Mouse (Mus musculus): ENCODE results near the gene T2. TPM values are rescaled to one million over a fixed set of nuclear protein-coding genes. Genes with fewer than 3 reads are reported as not detected.

T2 gene
- polyA plus RNA-seq, 1 experiment, result not detected

GRCm38 (mm10) chr17:8432179-8432800, 76.5 kb downstream of the T2 start:
- H3K27me3 ChIP-seq (replicated peaks), result peaks cover 94% of the 10 kb centered on the region
- TF ChIP-seq FLI1 (IDR thresholded peaks at IDR 0.05; ENCODE audit: low read length) (no peak), GATA1 (IDR thresholded peaks at IDR 0.05; ENCODE audit: borderline replicate concordance, low read length) (no peak)

DNA sequence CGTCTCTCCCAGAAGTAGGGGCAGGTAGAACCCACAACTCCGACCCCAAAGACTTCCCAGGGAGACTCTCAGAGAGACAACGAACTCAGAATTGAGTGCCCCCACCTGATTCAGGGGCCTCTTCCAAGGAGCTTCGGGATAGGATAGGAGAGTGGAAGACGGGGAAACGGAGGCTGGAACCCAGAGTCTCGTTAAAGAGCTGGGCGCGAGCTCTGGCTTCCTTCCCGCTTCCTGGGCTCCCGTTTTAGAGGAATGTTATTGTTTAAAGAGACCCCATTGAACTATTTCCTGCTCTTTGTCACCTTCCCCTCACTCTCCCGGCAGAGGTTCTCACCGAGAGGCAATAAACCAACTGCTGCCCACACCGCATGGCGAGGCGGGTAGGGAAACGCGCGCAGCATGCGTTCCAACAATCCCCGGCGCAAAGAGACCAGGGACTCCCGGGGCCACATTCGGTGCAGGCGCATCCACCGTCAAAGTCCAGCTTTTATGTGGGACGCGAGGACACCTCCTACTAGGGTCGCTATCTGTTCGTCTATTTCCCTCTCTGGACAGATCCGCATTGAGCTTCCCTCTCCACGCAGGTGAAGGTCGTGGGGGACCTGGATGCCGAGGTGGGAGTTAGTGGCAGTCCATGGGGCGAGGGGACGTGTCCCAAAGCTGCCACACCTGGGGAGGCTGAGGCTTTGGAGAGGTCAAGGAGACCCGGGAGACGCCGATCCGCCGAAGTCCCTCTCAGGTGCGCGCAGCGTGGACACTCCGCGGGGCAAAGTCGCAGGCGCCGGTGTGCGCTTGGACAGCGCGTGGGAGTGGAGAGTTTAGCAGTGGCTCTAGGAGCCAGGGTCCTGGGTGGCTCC, 77.6 kb downstream of the T2 start:
- H3K4me1 ChIP-seq, result peaks cover 18% of the 10 kb centered on the region; the same call in 1 of the 2 replicates
- H3K4me3 ChIP-seq (replicated peaks), result no peak overlapping the region
- peaks cover 96% of the 10 kb centered on the region for H3K27me3 ChIP-seq (replicated peaks)
- TF ChIP-seq FLI1 (IDR thresholded peaks at IDR 0.05; ENCODE audit: low read length) (no peak), GATA1 (IDR thresholded peaks at IDR 0.05; ENCODE audit: borderline replicate concordance, low read length) (no peak)
- H3K9me3 ChIP-seq, result no peaks in the 10 kb centered on the region
- H3K36me3 ChIP-seq (replicated peaks; ENCODE audit: low read length), result no peaks in the 10 kb centered on the region

More at GRCm38 (mm10) chr17:8432179-8432800, 76.5 kb downstream of the T2 start:
- H3K36me3 ChIP-seq (replicated peaks; ENCODE audit: low read length), result no peaks in the 10 kb centered on the region
- no peaks in the 10 kb centered on the region for H3K9me3 ChIP-seq
- peaks cover 18% of the 10 kb centered on the region; the same call in 1 of the 2 replicates for H3K4me1 ChIP-seq
- no peak overlapping the region for H3K4me3 ChIP-seq (replicated peaks)

- peaks cover 95% of the 10 kb centered on the region for H3K27me3 ChIP-seq (replicated peaks)
- H3K4me3 ChIP-seq (replicated peaks), result no peak within 1 kb of the TSS
- peaks cover 18% of the 10 kb centered on the region; the same call in 1 of the 2 replicates for H3K4me1 ChIP-seq
- no peaks in the 10 kb centered on the region for H3K36me3 ChIP-seq (replicated peaks; ENCODE audit: low read length)
- H3K9me3 ChIP-seq, result no peaks in the 10 kb centered on the region
- TF ChIP-seq FLI1 (IDR thresholded peaks at IDR 0.05; ENCODE audit: low read length) (no peak), GATA1 (IDR thresholded peaks at IDR 0.05; ENCODE audit: borderline replicate concordance, low read length) (no peak)
Observed at GRCm38 (mm10) chr17:8433978-8434960, 78.5 kb downstream of the T2 start, which contains the start of gene T. TSS of gene T (plus strand) at chr17:8434423.

DNA sequence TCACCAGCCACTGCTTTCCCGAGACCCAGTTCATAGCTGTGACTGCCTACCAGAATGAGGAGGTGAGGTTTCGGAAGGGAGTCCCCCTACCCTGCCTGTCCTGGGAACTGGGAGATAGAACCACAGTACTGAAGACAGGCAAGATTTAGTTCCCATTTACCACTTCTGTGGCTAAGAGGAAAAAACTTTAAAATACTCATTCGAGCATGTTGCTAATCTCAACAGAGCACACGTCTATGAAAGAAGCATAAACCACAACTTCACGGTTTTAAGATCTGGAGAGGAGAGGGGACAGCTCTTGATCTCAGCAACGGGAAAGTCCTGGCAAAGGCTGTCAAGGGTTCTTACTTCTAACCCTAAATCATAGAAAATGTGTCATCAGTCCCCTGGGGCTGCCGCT, 80.4 kb downstream of the T2 start:
- H3K36me3 ChIP-seq (replicated peaks; ENCODE audit: low read length), result no peaks in the 10 kb centered on the region
- TF ChIP-seq FLI1 (IDR thresholded peaks at IDR 0.05; ENCODE audit: low read length) (no peak), GATA1 (IDR thresholded peaks at IDR 0.05; ENCODE audit: borderline replicate concordance, low read length) (no peak)
- H3K4me1 ChIP-seq, result peaks cover 18% of the 10 kb centered on the region; the same call in 1 of the 2 replicates
- H3K27me3 ChIP-seq (replicated peaks), result peaks cover 90% of the 10 kb centered on the region
- H3K9me3 ChIP-seq, result no peaks in the 10 kb centered on the region
- H3K4me3 ChIP-seq (replicated peaks), result no peak overlapping the region

DNA sequence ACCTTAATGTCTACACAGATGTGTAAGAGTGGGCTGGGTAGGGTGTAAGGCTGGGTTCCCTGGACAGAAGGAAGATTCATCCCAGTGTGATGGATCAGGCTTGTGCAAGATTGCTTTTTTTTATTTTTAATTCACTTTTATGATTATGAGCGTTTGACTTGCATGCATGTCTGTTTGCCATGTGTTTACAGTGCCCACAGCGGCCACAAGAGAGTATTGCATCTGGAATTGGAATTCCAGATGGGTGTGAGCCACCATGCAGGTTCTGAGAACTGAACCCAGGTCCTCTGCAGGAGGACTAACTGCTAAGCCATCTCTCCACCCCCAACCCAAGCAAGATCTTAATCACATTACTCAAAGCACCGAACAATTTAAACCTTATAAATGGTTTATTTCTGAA, 88.3 kb downstream of the T2 start:
- Histone ChIP-seq H3K4me3 (replicated peaks) (no peak overlapping the region), H3K36me3 (replicated peaks; ENCODE audit: low read length) (no peaks in the 10 kb centered on the region), H3K4me1 (peaks cover 8% of the 10 kb centered on the region), H3K9me3 (no peaks in the 10 kb centered on the region), H3K27me3 (replicated peaks) (peaks cover 32% of the 10 kb centered on the region)
- TF ChIP-seq GATA1 (IDR thresholded peaks at IDR 0.05; ENCODE audit: borderline replicate concordance, low read length), result no peak
- no peak for TF ChIP-seq FLI1 (IDR thresholded peaks at IDR 0.05; ENCODE audit: low read length)

- no peak for TF ChIP-seq GATA1 (IDR thresholded peaks at IDR 0.05; ENCODE audit: borderline replicate concordance, low read length)
- no peak for TF ChIP-seq FLI1 (IDR thresholded peaks at IDR 0.05; ENCODE audit: low read length)
- H3K9me3 ChIP-seq, result no peaks in the 10 kb centered on the region
- H3K4me3 ChIP-seq (replicated peaks), result no peak overlapping the region
- H3K4me1 ChIP-seq, result peaks cover 29% of the 10 kb centered on the region
- H3K36me3 ChIP-seq (replicated peaks; ENCODE audit: low read length), result no peaks in the 10 kb centered on the region
- H3K27me3 ChIP-seq (replicated peaks), result peaks cover 7% of the 10 kb centered on the region
Observed at GRCm38 (mm10) chr17:8447676-8448192, 91.9 kb downstream of the T2 start.

DNA sequence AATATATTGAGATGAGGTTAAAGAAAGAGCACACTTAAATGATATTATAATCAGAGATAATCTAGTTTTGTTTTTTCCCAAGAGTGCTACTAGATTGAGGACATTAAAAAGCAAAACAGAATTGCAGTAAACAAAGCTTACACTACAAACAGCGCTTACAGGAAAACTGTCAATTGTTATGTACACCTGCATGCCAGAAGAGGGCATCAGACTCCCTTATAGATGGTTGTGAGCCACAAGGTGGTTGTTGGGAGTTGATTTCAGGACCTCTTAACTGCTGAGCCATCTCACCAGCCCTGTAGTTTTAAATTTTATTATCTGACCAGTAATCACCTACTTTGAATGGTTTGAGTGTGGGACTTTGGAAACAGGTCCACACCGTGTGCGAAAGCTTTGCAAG, 92.5 kb downstream of the T2 start:
- Histone ChIP-seq H3K4me1 (peaks cover 35% of the 10 kb centered on the region), H3K9me3 (no peaks in the 10 kb centered on the region), H3K36me3 (replicated peaks; ENCODE audit: low read length) (no peaks in the 10 kb centered on the region), H3K4me3 (replicated peaks) (no peak overlapping the region), H3K27me3 (replicated peaks) (peaks cover 3% of the 10 kb centered on the region)
- TF ChIP-seq GATA1 (IDR thresholded peaks at IDR 0.05; ENCODE audit: borderline replicate concordance, low read length) (no peak), FLI1 (IDR thresholded peaks at IDR 0.05; ENCODE audit: low read length) (no peak)

GRCm38 (mm10) chr17:8455196-8455595, 99.4 kb downstream of the T2 start:
- Histone ChIP-seq H3K4me3 (replicated peaks) (peak overlapping the region; percentile 82), H3K4me1 (peaks cover 83% of the 10 kb centered on the region), H3K27me3 (replicated peaks) (no peaks in the 10 kb centered on the region), H3K36me3 (replicated peaks; ENCODE audit: low read length) (no peaks in the 10 kb centered on the region), H3K9me3 (no peaks in the 10 kb centered on the region)
- TF ChIP-seq FLI1 (IDR thresholded peaks at IDR 0.05; ENCODE audit: low read length), result no peak
- TF ChIP-seq GATA1 (IDR thresholded peaks at IDR 0.05; ENCODE audit: borderline replicate concordance, low read length), result no peak

DNA sequence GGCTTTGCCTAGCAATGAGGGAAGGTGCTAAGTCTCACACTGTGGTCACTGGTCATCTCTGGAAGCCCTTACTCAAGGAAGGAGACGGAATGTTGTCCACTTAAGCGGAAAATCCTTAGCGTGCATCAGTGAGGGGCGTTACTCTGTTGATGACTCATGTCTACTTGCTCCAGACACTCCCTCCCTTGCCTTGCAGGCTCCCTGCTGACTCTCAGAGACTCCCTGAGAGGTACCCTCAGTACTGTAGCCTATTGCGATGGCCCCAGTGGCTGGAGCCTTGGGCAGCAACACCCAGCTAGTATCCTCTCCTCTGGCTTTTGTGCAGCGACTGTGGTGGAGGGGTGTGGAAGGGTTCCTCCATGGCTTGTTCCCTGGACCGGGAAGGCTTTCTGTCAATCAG, 99.8 kb downstream of the T2 start:
- no peaks in the 10 kb centered on the region for H3K36me3 ChIP-seq (replicated peaks; ENCODE audit: low read length)
- no peaks in the 10 kb centered on the region for H3K9me3 ChIP-seq
- H3K27me3 ChIP-seq (replicated peaks), result no peaks in the 10 kb centered on the region
- peak overlapping the region; percentile 82 for H3K4me3 ChIP-seq (replicated peaks)
- TF ChIP-seq GATA1 (IDR thresholded peaks at IDR 0.05; ENCODE audit: borderline replicate concordance, low read length) (no peak), FLI1 (IDR thresholded peaks at IDR 0.05; ENCODE audit: low read length) (no peak)
- H3K4me1 ChIP-seq, result peaks cover 80% of the 10 kb centered on the region

All from megakaryocyte, embryonic 14.5 days (primary cell).